Mouse (Mus musculus) naive thymus-derived CD4-positive, alpha-beta T cell, adult 2 months (primary cell): Measurements from ENCODE around the gene Stxbp4.

Source experiments
- DNase-seq: peaks from one replicate; pipeline ENCODE4 v3.0.0-alpha.2; 2011; ENCODE audit warnings: low read depth

Gene Stxbp4

GRCm38 (mm10) chr11:90637440-90638311 is at the start of gene Stxbp4, which contains the start of gene Cox11:
Gene Stxbp4 (minus strand): TSS chr11:90638084.
Gene Cox11 (plus strand): TSS chr11:90638173.
- peak; percentile 95 for DNase-seq

- no peak for DNase-seq
Observed at GRCm38 (mm10) chr11:90687040-90687439, 49.2 kb upstream of the Stxbp4 start.

- DNase-seq: no peak
Observed at GRCm38 (mm10) chr11:90686287-90687025, 48.6 kb upstream of the Stxbp4 start.

- DNase-seq: no peak
Observed at GRCm38 (mm10) chr11:90685196-90685595, 47.3 kb upstream of the Stxbp4 start.

- DNase-seq: no peak
Observed at GRCm38 (mm10) chr11:90684765-90685164, 46.9 kb upstream of the Stxbp4 start.

GRCm38 (mm10) chr11:90681171-90681570 is 43.3 kb upstream of the Stxbp4 start:
- DNase-seq: no peak

GRCm38 (mm10) chr11:90678582-90678981 is 40.7 kb upstream of the Stxbp4 start:
- no peak for DNase-seq

- no peak for DNase-seq
Observed at GRCm38 (mm10) chr11:90677771-90678288, 39.9 kb upstream of the Stxbp4 start.

- DNase-seq: no peak
Observed at GRCm38 (mm10) chr11:90677027-90677426, 39.1 kb upstream of the Stxbp4 start.

- DNase-seq: no peak
Observed at GRCm38 (mm10) chr11:90675479-90676110, 37.7 kb upstream of the Stxbp4 start.

- DNase-seq: no peak
Observed at GRCm38 (mm10) chr11:90667325-90667724, 29.4 kb upstream of the Stxbp4 start.

GRCm38 (mm10) chr11:90666916-90667315 is 29.0 kb upstream of the Stxbp4 start:
- no peak for DNase-seq

GRCm38 (mm10) chr11:90666144-90666757 is 28.4 kb upstream of the Stxbp4 start:
- no peak for DNase-seq

GRCm38 (mm10) chr11:90665161-90665560 is 27.3 kb upstream of the Stxbp4 start:
- DNase-seq: no peak

GRCm38 (mm10) chr11:90664345-90664986 is 26.6 kb upstream of the Stxbp4 start:
- DNase-seq: no peak

- no peak for DNase-seq
Observed at GRCm38 (mm10) chr11:90663618-90664297, 25.9 kb upstream of the Stxbp4 start.

- DNase-seq: no peak
Observed at GRCm38 (mm10) chr11:90663052-90663451, 25.2 kb upstream of the Stxbp4 start.

GRCm38 (mm10) chr11:90660662-90661061 is 22.8 kb upstream of the Stxbp4 start:
- DNase-seq: no peak

GRCm38 (mm10) chr11:90657527-90657926 is 19.6 kb upstream of the Stxbp4 start:
- no peak for DNase-seq

GRCm38 (mm10) chr11:90652603-90653002 is 14.7 kb upstream of the Stxbp4 start:
- DNase-seq: no peak
